Mouse (Mus musculus) ES-E14 (cell line): ENCODE measurements around the gene Polr1d. TPM values are rescaled to one million over a fixed set of nuclear protein-coding genes. Genes with fewer than 3 reads are reported as not detected.

Experiments
- DNase-seq: peaks from one replicate; pipeline ENCODE4 v3.0.0-alpha.2; 2013; ENCODE audit warnings: low read depth, low spot score
- H3K27ac ChIP-seq: 2 replicates; pipeline ENCODE4 v1.5.1; 2012; ENCODE audit warnings: low read depth, mild to moderate bottlenecking, low read length, moderate library complexity, mixed read lengths; ENCODE audit not compliant: poor library complexity, insufficient read depth, severe bottlenecking
- H3K36me3 ChIP-seq: 2 replicates; pipeline ENCODE4 v1.6.1; 2012; ENCODE audit warnings: mild to moderate bottlenecking, low read length, moderate library complexity, mixed read lengths; ENCODE audit not compliant: control insufficient read depth, poor library complexity, insufficient read depth, severe bottlenecking
- H3K4me1 ChIP-seq, 2 experiments: fragments of 150-350 bp in 1 of 2; sonication (generic) in 1 of 2; 2 replicates each; pipeline ENCODE4 v1.6.1; 2012; ENCODE audit warnings: low read length in 2 of 2, mild to moderate bottlenecking in 1 of 2, mixed read lengths in 1 of 2; ENCODE audit not compliant: control insufficient read depth in 2 of 2, insufficient read depth in 2 of 2, poor library complexity in 1 of 2
- H3K4me3 ChIP-seq, 2 experiments: fragments of 150-350 bp in 1 of 2; sonication (generic) in 1 of 2; 2 replicates each; pipeline ENCODE4 v1.5.1; 2012; ENCODE audit warnings: low read length in 2 of 2, low read depth in 1 of 2, mild to moderate bottlenecking in 1 of 2, mixed read lengths in 1 of 2; ENCODE audit not compliant: insufficient read depth in 1 of 2, poor library complexity in 1 of 2, severe bottlenecking in 1 of 2
- H3K9ac ChIP-seq: 2 replicates; pipeline ENCODE4 v1.6.1; 2012; ENCODE audit warnings: low read depth, mild to moderate bottlenecking, low read length, mixed read lengths; ENCODE audit not compliant: poor library complexity, insufficient read depth, severe bottlenecking
- H3K9me3 ChIP-seq: fragments of 150-350 bp; sonication (generic); 2 replicates; pipeline ENCODE4 v1.6.1; 2012; ENCODE audit warnings: low read depth, mild to moderate bottlenecking, low read length; ENCODE audit not compliant: control insufficient read depth, insufficient read depth
- CHD2 ChIP-seq: IDR thresholded peaks from 2 replicates; pipeline ENCODE4 v1.6.1; 2014; ENCODE audit warnings: mild to moderate bottlenecking, low read depth, low read length, inconsistent platforms
- HCFC1 ChIP-seq: IDR thresholded peaks from 2 replicates; pipeline ENCODE4 v1.6.1; 2012; ENCODE audit warnings: low read length, inconsistent platforms, borderline replicate concordance; ENCODE audit not compliant: insufficient read depth
- MAFK ChIP-seq: IDR thresholded peaks from 2 replicates; pipeline ENCODE4 v1.6.1; 2014; ENCODE audit warnings: mild to moderate bottlenecking, low read depth, low read length, inconsistent platforms; ENCODE audit not compliant: insufficient read depth
- ZC3H11A ChIP-seq: IDR thresholded peaks from 2 replicates; pipeline ENCODE4 v1.6.1; 2012; ENCODE audit warnings: low read depth, mild to moderate bottlenecking, inconsistent platforms, low read length, borderline replicate concordance
- ZNF384 ChIP-seq: IDR thresholded peaks from 2 replicates; pipeline ENCODE4 v1.6.1; 2012; ENCODE audit warnings: low read depth, low read length, inconsistent platforms
- in situ Hi-C, 2 experiments: fragments of 600-800 bp; cut with MboI; formaldehyde crosslinking; loops; one replicate each; pipeline ENCODE4 v1.15.1; 2025; ENCODE audit warnings: low sequenced_read_pairs in 2 of 2, inconsistent platforms in 1 of 2; ENCODE audit not compliant: unreplicated experiment in 2 of 2
- total RNA-seq: library from RNA; depleted of rRNA; stranded (reverse); fragments of 300-350 nt; gene quantifications from 2 replicates; pipeline ENCODE4 v1.2.3, GENCODE M21; 2012

Gene Polr1d
- total RNA-seq, 1 experiment: 160 TPM

DNA sequence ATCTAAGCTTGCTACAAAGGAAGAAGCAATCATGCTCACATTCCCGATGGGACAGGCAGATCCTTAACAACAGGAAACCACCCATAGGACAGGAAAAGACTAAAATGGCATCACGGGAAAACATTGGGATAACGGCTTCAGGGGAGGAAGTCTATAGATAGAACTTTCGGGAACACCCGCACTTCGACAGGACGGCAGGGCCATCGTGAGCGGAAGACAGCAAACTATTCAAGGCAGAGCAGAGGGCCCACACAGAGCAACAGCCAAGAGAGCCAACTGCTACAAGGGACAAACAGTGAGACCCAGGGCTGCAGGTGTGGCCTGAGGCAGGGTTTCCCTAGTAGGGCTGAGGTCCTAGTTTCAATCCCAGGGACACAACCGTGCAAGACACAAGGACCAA is 40.8 kb upstream of the Polr1d start:
- H3K27ac ChIP-seq: no peak overlapping the region
- TF ChIP-seq ZC3H11A (no peak), MAFK (no peak), CHD2 (no peak), HCFC1 (no peak), ZNF384 (no peak)
- in situ Hi-C loops: no loop called here

DNA sequence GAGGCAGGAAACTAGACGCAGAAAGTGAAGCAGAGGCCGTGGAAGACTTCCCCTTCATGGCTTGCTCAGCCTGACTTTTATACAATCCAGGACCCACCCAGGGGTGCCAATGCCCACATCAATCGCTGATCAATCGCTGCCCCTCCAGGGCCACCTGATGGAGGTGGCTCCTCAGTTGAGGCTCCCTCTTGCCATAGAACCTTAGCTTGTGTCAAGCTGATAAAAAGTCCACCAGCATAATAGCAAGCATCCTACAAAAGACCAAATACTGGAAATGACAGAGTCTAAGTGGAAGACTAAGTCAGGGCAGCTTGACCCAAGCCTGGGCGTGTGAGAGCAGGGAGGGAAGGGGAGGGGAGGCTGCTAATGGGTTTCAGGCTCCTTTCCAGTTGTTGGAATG is 40.2 kb upstream of the Polr1d start:
- in situ Hi-C loops: no loop called here
- Histone ChIP-seq H3K27ac (no peak overlapping the region), H3K9me3 (no peaks in the 10 kb centered on the region), H3K4me3 (no peak overlapping the region), H3K9ac (no peak overlapping the region), H3K36me3 (peaks cover 14% of the 10 kb centered on the region; the same call in 1 of the 2 replicates), H3K4me1 (peaks cover 0 to 13% of the 10 kb centered on the region in 2 experiments; a peak in 2 of 4 replicates)
- no peak for DNase-seq
- no peak for TF ChIP-seq MAFK
- no peak for TF ChIP-seq HCFC1
- TF ChIP-seq ZC3H11A: no peak
- no peak for TF ChIP-seq ZNF384
- no peak for TF ChIP-seq CHD2

More for the DNA sequence above, 40.8 kb upstream of the Polr1d start:
- no peaks in the 10 kb centered on the region for H3K9me3 ChIP-seq
- H3K9ac ChIP-seq: no peak overlapping the region
- H3K36me3 ChIP-seq: peaks cover 17% of the 10 kb centered on the region; the same call in 1 of the 2 replicates
- H3K4me3 ChIP-seq: no peak overlapping the region
- no peak for DNase-seq
- H3K4me1 ChIP-seq: peaks cover 0 to 10% of the 10 kb centered on the region in 2 experiments; a peak in 2 of 4 replicates

DNA sequence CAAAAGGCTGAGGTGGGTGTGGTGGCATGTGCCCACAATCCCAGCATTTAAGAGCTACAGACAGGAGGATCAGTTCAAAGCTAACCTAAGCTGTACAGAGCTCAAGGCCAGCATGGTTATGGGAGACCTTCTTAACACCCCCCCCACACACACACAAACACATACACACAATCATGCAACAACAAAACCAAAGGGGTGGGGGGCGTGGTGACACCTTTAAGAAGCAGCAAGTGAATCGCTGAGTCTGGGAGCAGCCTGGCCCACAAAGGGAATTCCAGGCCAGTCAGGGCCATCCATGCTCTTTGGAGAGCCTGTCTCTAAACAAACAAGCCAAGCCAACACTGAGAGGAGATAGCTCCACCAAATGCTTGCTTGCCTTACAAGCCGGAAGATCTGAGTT is 39.2 kb upstream of the Polr1d start:
- H3K4me3 ChIP-seq: no peak overlapping the region
- no peak for TF ChIP-seq CHD2
- no peak for TF ChIP-seq HCFC1
- TF ChIP-seq MAFK: no peak
- TF ChIP-seq ZC3H11A: no peak
- no peak for TF ChIP-seq ZNF384
- H3K9ac ChIP-seq: no peak overlapping the region
- no peaks in the 10 kb centered on the region for H3K9me3 ChIP-seq
- DNase-seq: no peak
- in situ Hi-C loops: no loop called here
- H3K27ac ChIP-seq: no peak overlapping the region
- peaks cover 13% of the 10 kb centered on the region; the same call in 1 of the 2 replicates for H3K36me3 ChIP-seq
- peaks cover 0 to 17% of the 10 kb centered on the region in 2 experiments; a peak in 2 of 4 replicates for H3K4me1 ChIP-seq

DNA sequence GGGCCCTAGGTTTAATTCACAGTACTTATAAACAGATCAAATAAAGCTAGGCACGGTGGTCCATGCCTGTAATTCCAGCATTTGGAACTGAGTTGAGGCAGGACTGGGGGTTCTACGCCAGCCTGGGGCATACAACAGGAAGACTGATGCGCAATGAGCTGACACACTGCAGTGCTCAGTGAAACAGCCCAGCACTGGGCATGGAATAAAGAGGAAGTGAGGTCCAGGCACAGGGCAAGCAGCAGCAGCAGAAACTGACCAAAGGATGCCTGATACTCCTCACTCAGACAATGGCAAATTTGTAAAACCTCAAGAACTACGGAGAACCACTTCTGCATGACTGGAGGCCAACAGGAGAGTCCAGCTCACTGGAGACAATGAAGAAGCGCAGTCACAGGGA is 37.5 kb upstream of the Polr1d start:
- H3K36me3 ChIP-seq: peaks cover 9% of the 10 kb centered on the region; the same call in 1 of the 2 replicates
- peaks cover 0 to 18% of the 10 kb centered on the region in 2 experiments; a peak in 2 of 4 replicates for H3K4me1 ChIP-seq
- no peak overlapping the region for H3K4me3 ChIP-seq
- no peak for DNase-seq
- no peaks in the 10 kb centered on the region for H3K9me3 ChIP-seq
- in situ Hi-C loops: no loop called here
- H3K9ac ChIP-seq: no peak overlapping the region
- TF ChIP-seq ZC3H11A (no peak), CHD2 (no peak), HCFC1 (no peak), MAFK (no peak), ZNF384 (no peak)
- H3K27ac ChIP-seq: no peak overlapping the region
